Mouse (Mus musculus): ENCODE results near the gene Lsamp. TPM values are rescaled to one million over a fixed set of nuclear protein-coding genes. Genes with fewer than 3 reads are reported as not detected.
A peak's percentile ranks its signal among the peaks of the same experiment; 100 is the strongest.

Lsamp gene
- polyA plus RNA-seq (2014; fragmentation: Nextera tagmentation; extraction: Ambion mirVana): 5.5 and 6.5 TPM in 2 replicates

DNA sequence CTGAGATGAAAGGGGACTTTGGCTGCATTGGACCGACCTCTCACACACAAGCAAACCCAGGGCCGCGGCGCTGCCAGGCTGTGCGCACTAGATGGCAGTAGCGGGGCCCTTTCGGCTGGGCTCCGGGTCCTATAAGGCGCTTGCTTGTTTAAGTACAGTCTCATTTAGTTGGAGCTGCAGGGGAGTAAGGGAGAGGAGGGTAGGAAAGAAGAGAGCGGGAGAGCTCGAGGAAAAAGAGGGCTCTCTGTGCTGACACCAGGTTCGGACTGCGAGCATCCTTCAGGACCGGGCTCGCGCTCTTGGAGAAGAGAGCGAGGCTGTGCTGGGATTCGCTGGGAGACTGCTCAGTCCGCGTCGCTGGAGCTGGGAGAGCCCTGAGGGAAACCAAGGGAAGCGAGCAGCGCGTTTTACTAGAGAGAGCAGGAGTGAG, at the start of gene Lsamp:
Gene Lsamp, plus strand, starts transcription at position 157 of the 430 bp plus-strand sequence.
- H3K4me1 ChIP-seq (ENCODE audit: control insufficient read depth, insufficient read depth, low read length): no peaks in the 10 kb centered on the region
- peak; percentile 98 for ATAC-seq (ENCODE audit: low FRiP score, low TSS enrichment)
- H3K27me3 ChIP-seq (ENCODE audit: control insufficient read depth, insufficient read depth, low read length): 0 out of 2 replicates have a peak, but pooled peaks cover 4% of the 10 kb centered on the region
- under 1% methylated on average over 24 of the region's 24 CpGs for WGBS
- H3K9ac ChIP-seq (ENCODE audit: low read depth, low read length): peak within 1 kb of the TSS; percentile 37; the same call in 1 of the 2 replicates
- H3K4me2 ChIP-seq (replicated peaks; ENCODE audit: low read depth, low read length): peak within 1 kb of the TSS; percentile 94
- no peak within 1 kb of the TSS for H3K27ac ChIP-seq (ENCODE audit: low read depth, low read length)
- no peaks in the 10 kb centered on the region for H3K36me3 ChIP-seq (ENCODE audit: control insufficient read depth, insufficient read depth, low read length)
- peak within 1 kb of the TSS; percentile 42 for H3K4me3 ChIP-seq (ENCODE audit: low read length)
- H3K9me3 ChIP-seq (ENCODE audit: control insufficient read depth, low read length): no peaks in the 10 kb centered on the region

DNA sequence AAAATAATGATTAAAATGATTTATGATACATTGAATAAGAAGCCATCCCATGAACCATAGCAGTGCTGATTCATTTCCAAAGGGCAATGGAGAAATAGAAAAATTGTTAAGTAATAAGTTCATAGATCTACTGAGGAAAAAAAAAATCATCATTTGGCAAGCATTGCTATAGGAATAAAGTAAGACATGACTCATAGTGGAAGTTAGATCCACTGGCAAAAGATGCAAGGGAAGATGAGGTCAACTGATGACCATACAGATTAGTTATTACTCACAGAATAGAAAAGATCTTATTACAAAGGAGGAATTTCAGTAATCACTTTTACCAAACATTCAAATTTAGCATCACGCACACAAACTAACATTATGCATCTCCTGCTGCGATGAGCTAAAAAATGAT, 26.5 kb upstream of the Lsamp start:
- Histone ChIP-seq H3K4me2 (replicated peaks; ENCODE audit: low read depth, low read length) (no peak overlapping the region), H3K27ac (ENCODE audit: low read depth, low read length) (no peak overlapping the region), H3K36me3 (ENCODE audit: control insufficient read depth, insufficient read depth, low read length) (no peaks in the 10 kb centered on the region), H3K4me1 (ENCODE audit: control insufficient read depth, insufficient read depth, low read length) (no peaks in the 10 kb centered on the region), H3K4me3 (ENCODE audit: low read length) (no peak overlapping the region), H3K27me3 (ENCODE audit: control insufficient read depth, insufficient read depth, low read length) (no peaks in the 10 kb centered on the region), H3K9me3 (ENCODE audit: control insufficient read depth, low read length) (no peaks in the 10 kb centered on the region), H3K9ac (ENCODE audit: low read depth, low read length) (no peak overlapping the region)
- WGBS: 93% methylated on average over 2 of the region's 2 CpGs
- no peak for ATAC-seq (ENCODE audit: low FRiP score, low TSS enrichment)

- no peaks in the 10 kb centered on the region for H3K27me3 ChIP-seq (ENCODE audit: control insufficient read depth, insufficient read depth, low read length)
- no peaks in the 10 kb centered on the region for H3K36me3 ChIP-seq (ENCODE audit: control insufficient read depth, insufficient read depth, low read length)
- H3K9me3 ChIP-seq (ENCODE audit: control insufficient read depth, low read length): no peaks in the 10 kb centered on the region
- H3K4me3 ChIP-seq (ENCODE audit: low read length): no peak overlapping the region
- no peak overlapping the region for H3K27ac ChIP-seq (ENCODE audit: low read depth, low read length)
- H3K4me1 ChIP-seq (ENCODE audit: control insufficient read depth, insufficient read depth, low read length): no peaks in the 10 kb centered on the region
- ATAC-seq (ENCODE audit: low FRiP score, low TSS enrichment): no peak
- no peak overlapping the region for H3K4me2 ChIP-seq (replicated peaks; ENCODE audit: low read depth, low read length)
- 89% methylated on average over 1 of the region's 1 CpGs for WGBS
- H3K9ac ChIP-seq (ENCODE audit: low read depth, low read length): no peak overlapping the region
These were observed 11.4 kb upstream of the Lsamp start for GRCm38 (mm10) chr16:39972712-39973111.

DNA sequence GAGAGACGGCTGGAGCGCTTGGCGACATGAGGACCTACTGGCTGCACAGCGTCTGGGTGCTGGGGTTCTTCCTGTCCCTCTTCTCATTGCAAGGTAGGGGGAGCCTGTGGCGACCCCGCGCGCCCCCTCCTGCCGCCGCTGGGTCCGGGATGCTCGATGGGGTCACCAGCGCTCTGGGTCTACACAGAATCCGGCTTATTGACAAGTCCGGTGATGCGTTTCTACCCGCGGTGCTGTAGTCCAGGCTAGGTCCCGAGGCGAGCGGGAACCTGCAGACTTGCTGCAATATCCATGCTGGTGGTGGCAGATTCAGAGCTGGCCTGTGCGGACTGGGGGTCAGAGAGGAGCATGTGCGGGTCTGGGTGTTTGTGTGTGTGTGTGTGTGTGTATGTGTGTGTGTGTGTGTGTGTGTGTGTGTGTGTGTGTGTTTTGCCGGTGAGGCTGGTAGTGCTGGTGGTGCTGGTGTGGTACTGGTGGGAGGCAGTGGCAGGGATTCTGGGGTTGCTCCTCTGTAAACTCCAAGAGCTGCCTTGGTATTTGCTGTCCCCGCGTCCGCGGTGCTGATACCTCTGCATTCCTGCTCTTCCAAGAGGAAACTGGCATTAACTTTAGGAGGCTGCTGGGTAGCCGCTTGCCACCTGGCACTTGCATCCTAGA, 602 bp downstream of the Lsamp start:
- Histone ChIP-seq H3K4me2 (replicated peaks; ENCODE audit: low read depth, low read length) (peak overlapping the region; percentile 94), H3K27me3 (ENCODE audit: control insufficient read depth, insufficient read depth, low read length) (0 out of 2 replicates have a peak, but pooled peaks cover 4% of the 10 kb centered on the region), H3K27ac (ENCODE audit: low read depth, low read length) (no peak overlapping the region), H3K36me3 (ENCODE audit: control insufficient read depth, insufficient read depth, low read length) (no peaks in the 10 kb centered on the region), H3K4me1 (ENCODE audit: control insufficient read depth, insufficient read depth, low read length) (no peaks in the 10 kb centered on the region), H3K4me3 (ENCODE audit: low read length) (peak overlapping the region; percentile 42), H3K9ac (ENCODE audit: low read depth, low read length) (peak overlapping the region; percentile 37; the same call in 1 of the 2 replicates), H3K9me3 (ENCODE audit: control insufficient read depth, low read length) (no peaks in the 10 kb centered on the region)
- 2% methylated on average over 29 of the region's 29 CpGs for WGBS
- ATAC-seq (ENCODE audit: low FRiP score, low TSS enrichment): peak; percentile 81

- no peak for ATAC-seq (ENCODE audit: low FRiP score, low TSS enrichment)
- WGBS: 63% methylated on average over 2 of the region's 2 CpGs
- no peaks in the 10 kb centered on the region for H3K4me1 ChIP-seq (ENCODE audit: control insufficient read depth, insufficient read depth, low read length)
- H3K27ac ChIP-seq (ENCODE audit: low read depth, low read length): no peak overlapping the region
- no peak overlapping the region for H3K4me2 ChIP-seq (replicated peaks; ENCODE audit: low read depth, low read length)
- H3K9ac ChIP-seq (ENCODE audit: low read depth, low read length): no peak overlapping the region
- H3K4me3 ChIP-seq (ENCODE audit: low read length): no peak overlapping the region
- 0 out of 2 replicates have a peak, but pooled peaks cover 4% of the 10 kb centered on the region for H3K27me3 ChIP-seq (ENCODE audit: control insufficient read depth, insufficient read depth, low read length)
- no peaks in the 10 kb centered on the region for H3K36me3 ChIP-seq (ENCODE audit: control insufficient read depth, insufficient read depth, low read length)
- no peaks in the 10 kb centered on the region for H3K9me3 ChIP-seq (ENCODE audit: control insufficient read depth, low read length)
These were observed 4.3 kb downstream of the Lsamp start for GRCm38 (mm10) chr16:39988466-39988865.

DNA sequence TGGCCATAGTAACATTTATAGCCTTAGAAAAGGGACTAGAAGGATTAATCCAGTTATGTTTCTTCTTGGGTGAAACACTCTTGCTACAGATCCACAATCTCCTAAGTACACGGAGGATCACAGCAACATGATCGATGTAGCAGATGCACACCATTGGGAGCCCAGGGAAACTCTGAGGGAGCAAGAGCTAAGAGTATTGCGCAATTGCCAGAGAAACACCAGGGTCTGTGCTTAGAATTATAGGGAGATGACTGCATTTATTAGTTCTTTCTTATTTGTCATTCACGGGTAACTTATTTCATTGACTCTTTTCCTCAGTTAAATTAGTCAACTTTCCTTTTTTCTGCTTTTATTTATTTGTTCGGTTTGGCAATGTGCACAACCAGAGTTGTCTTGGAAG, 10.7 kb downstream of the Lsamp start:
- H3K36me3 ChIP-seq (ENCODE audit: control insufficient read depth, insufficient read depth, low read length): no peaks in the 10 kb centered on the region
- H3K27ac ChIP-seq (ENCODE audit: low read depth, low read length): no peak overlapping the region
- H3K4me3 ChIP-seq (ENCODE audit: low read length): no peak overlapping the region
- no peak overlapping the region for H3K9ac ChIP-seq (ENCODE audit: low read depth, low read length)
- H3K4me1 ChIP-seq (ENCODE audit: control insufficient read depth, insufficient read depth, low read length): no peaks in the 10 kb centered on the region
- H3K9me3 ChIP-seq (ENCODE audit: control insufficient read depth, low read length): no peaks in the 10 kb centered on the region
- H3K27me3 ChIP-seq (ENCODE audit: control insufficient read depth, insufficient read depth, low read length): no peaks in the 10 kb centered on the region
- 92% methylated on average over 5 of the region's 5 CpGs for WGBS
- no peak overlapping the region for H3K4me2 ChIP-seq (replicated peaks; ENCODE audit: low read depth, low read length)
- ATAC-seq (ENCODE audit: low FRiP score, low TSS enrichment): no peak

DNA sequence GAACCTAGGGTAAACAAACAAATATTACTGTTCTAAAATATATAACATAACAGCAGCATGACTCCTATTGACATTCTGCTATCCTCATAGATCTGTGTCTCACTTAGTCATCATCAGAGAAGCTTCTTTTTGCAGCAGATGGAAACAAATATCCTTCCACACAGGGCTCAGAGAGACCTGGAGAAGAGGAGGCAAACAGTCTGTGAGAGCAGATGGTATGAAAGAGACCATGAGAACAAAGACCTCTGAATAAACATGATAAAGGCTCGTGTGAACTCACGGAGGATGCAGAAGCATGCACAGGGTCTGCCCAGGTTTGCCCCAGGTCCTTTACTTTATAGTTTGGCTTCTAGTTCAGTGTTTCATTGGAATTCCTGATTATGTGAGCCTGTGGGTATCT, 24.6 kb downstream of the Lsamp start:
- H3K36me3 ChIP-seq (ENCODE audit: control insufficient read depth, insufficient read depth, low read length): no peaks in the 10 kb centered on the region
- WGBS: 63% methylated on average over 2 of the region's 2 CpGs
- no peak overlapping the region for H3K9ac ChIP-seq (ENCODE audit: low read depth, low read length)
- H3K9me3 ChIP-seq (ENCODE audit: control insufficient read depth, low read length): no peaks in the 10 kb centered on the region
- no peak overlapping the region for H3K4me3 ChIP-seq (ENCODE audit: low read length)
- H3K27ac ChIP-seq (ENCODE audit: low read depth, low read length): no peak overlapping the region
- no peak overlapping the region for H3K4me2 ChIP-seq (replicated peaks; ENCODE audit: low read depth, low read length)
- no peaks in the 10 kb centered on the region for H3K4me1 ChIP-seq (ENCODE audit: control insufficient read depth, insufficient read depth, low read length)
- ATAC-seq (ENCODE audit: low FRiP score, low TSS enrichment): no peak
- H3K27me3 ChIP-seq (ENCODE audit: control insufficient read depth, insufficient read depth, low read length): no peaks in the 10 kb centered on the region

GRCm38 (mm10) chr16:40011106-40011505, 26.9 kb downstream of the Lsamp start:
- Histone ChIP-seq H3K9me3 (ENCODE audit: control insufficient read depth, low read length) (no peaks in the 10 kb centered on the region), H3K9ac (ENCODE audit: low read depth, low read length) (no peak overlapping the region), H3K4me1 (ENCODE audit: control insufficient read depth, insufficient read depth, low read length) (no peaks in the 10 kb centered on the region), H3K36me3 (ENCODE audit: control insufficient read depth, insufficient read depth, low read length) (no peaks in the 10 kb centered on the region), H3K4me3 (ENCODE audit: low read length) (no peak overlapping the region), H3K4me2 (replicated peaks; ENCODE audit: low read depth, low read length) (no peak overlapping the region), H3K27me3 (ENCODE audit: control insufficient read depth, insufficient read depth, low read length) (no peaks in the 10 kb centered on the region), H3K27ac (ENCODE audit: low read depth, low read length) (no peak overlapping the region)
- no peak for ATAC-seq (ENCODE audit: low FRiP score, low TSS enrichment)
- 72% methylated on average over 1 of the region's 1 CpGs for WGBS

- Histone ChIP-seq H3K27me3 (ENCODE audit: control insufficient read depth, insufficient read depth, low read length) (no peaks in the 10 kb centered on the region), H3K4me1 (ENCODE audit: control insufficient read depth, insufficient read depth, low read length) (no peaks in the 10 kb centered on the region), H3K4me2 (replicated peaks; ENCODE audit: low read depth, low read length) (no peak overlapping the region), H3K9ac (ENCODE audit: low read depth, low read length) (no peak overlapping the region), H3K27ac (ENCODE audit: low read depth, low read length) (no peak overlapping the region), H3K36me3 (ENCODE audit: control insufficient read depth, insufficient read depth, low read length) (no peaks in the 10 kb centered on the region), H3K9me3 (ENCODE audit: control insufficient read depth, low read length) (no peaks in the 10 kb centered on the region), H3K4me3 (ENCODE audit: low read length) (no peak overlapping the region)
- 79% methylated on average over 3 of the region's 3 CpGs for WGBS
- no peak for ATAC-seq (ENCODE audit: low FRiP score, low TSS enrichment)
These were observed 38.5 kb downstream of the Lsamp start for GRCm38 (mm10) chr16:40022611-40023010.

Data from kidney, embryonic 14.5 days (tissue).